Mouse (Mus musculus) neural tube, embryonic 13.5 days (tissue): ENCODE data around the gene Rsph1. TPM values are rescaled to one million over a fixed set of nuclear protein-coding genes. Genes with fewer than 3 reads are reported as not detected.
"Not testable (repeated sequence)": the region's sequence is repeated elsewhere in the genome, so short reads cannot be mapped to it uniquely, and the experiment has no call there.

ENCODE experiments used
- ATAC-seq: fragments of 200-750 bp; cut with Nextera tagmentation; 2 replicates; pipeline ENCODE4 v1.8.0; 2017; ENCODE audit warnings: low read depth, mild to moderate bottlenecking, moderate TSS enrichment, moderate library complexity
- H3K27ac ChIP-seq: fragments of 300-500 bp; sonication (generic); replicated peaks from 2 replicates; pipeline ENCODE4 v1.5.1; 2015; ENCODE audit warnings: moderate library complexity, mild to moderate bottlenecking, inconsistent platforms
- H3K27me3 ChIP-seq: fragments of 300-500 bp; sonication (generic); 2 replicates; pipeline ENCODE4 v1.6.1; 2015; ENCODE audit warnings: mild to moderate bottlenecking, inconsistent platforms
- H3K36me3 ChIP-seq: fragments of 300-500 bp; sonication (generic); 2 replicates; pipeline ENCODE4 v1.6.1; 2015; ENCODE audit warnings: mild to moderate bottlenecking, inconsistent platforms
- H3K4me1 ChIP-seq: fragments of 300-500 bp; sonication (generic); replicated peaks from 2 replicates; pipeline ENCODE4 v1.6.1; 2015; ENCODE audit warnings: inconsistent platforms
- H3K4me2 ChIP-seq: fragments of 300-500 bp; sonication (generic); 2 replicates; pipeline ENCODE4 v1.6.1; 2015; ENCODE audit warnings: inconsistent platforms, mild to moderate bottlenecking, moderate library complexity
- H3K4me3 ChIP-seq: fragments of 300-500 bp; sonication (generic); 2 replicates; pipeline ENCODE4 v1.5.1; 2015; ENCODE audit warnings: mild to moderate bottlenecking, inconsistent platforms
- H3K9ac ChIP-seq: fragments of 300-500 bp; sonication (generic); 2 replicates; pipeline ENCODE4 v1.6.1; 2015; ENCODE audit warnings: moderate library complexity, mild to moderate bottlenecking, inconsistent platforms
- H3K9me3 ChIP-seq: fragments of 300-500 bp; sonication (generic); 2 replicates; pipeline ENCODE4 v1.6.1; 2016; ENCODE audit warnings: inconsistent platforms
- WGBS: fragments of 180-500 bp; shearing (Covaris S2); methylation state at CpG from one replicate; pipeline ENCODE4 v1.1.7; 2015; 5-methylcytosine and 5-hydroxymethylcytosine counted together
- polyA plus RNA-seq: library from polyadenylated mRNA; unstranded; fragments of >200 nt; fragmentation: Nextera tagmentation; extraction: Ambion mirVana; gene quantifications from 2 replicates; pipeline ENCODE4 v1.2.1, GENCODE M21; 2015

Gene Rsph1
- polyA plus RNA-seq, 1 experiment from 2014 or later: 2.3 TPM

GRCm38 (mm10) chr17:31270736-31271135 is 6.4 kb downstream of the Rsph1 start:
- 78% methylated on average over 8 of the region's 8 CpGs for WGBS
- H3K4me1 ChIP-seq, H3K27me3 ChIP-seq, H3K9me3 ChIP-seq, H3K27ac ChIP-seq, H3K36me3 ChIP-seq, H3K9ac ChIP-seq, H3K4me2 ChIP-seq, H3K4me3 ChIP-seq, ATAC-seq: not testable (repeated sequence)

GRCm38 (mm10) chr17:31270246-31270645 is 6.9 kb downstream of the Rsph1 start:
- H3K4me1 ChIP-seq: no peaks in the 10 kb centered on the region
- no peaks in the 10 kb centered on the region for H3K36me3 ChIP-seq
- no peak overlapping the region for H3K4me3 ChIP-seq
- WGBS: 94% methylated on average over 4 of the region's 4 CpGs
- no peak for ATAC-seq
- no peak overlapping the region for H3K27ac ChIP-seq
- H3K27me3 ChIP-seq: no peaks in the 10 kb centered on the region
- H3K9me3 ChIP-seq: no peaks in the 10 kb centered on the region
- H3K9ac ChIP-seq: no peak overlapping the region
- no peak overlapping the region for H3K4me2 ChIP-seq

DNA sequence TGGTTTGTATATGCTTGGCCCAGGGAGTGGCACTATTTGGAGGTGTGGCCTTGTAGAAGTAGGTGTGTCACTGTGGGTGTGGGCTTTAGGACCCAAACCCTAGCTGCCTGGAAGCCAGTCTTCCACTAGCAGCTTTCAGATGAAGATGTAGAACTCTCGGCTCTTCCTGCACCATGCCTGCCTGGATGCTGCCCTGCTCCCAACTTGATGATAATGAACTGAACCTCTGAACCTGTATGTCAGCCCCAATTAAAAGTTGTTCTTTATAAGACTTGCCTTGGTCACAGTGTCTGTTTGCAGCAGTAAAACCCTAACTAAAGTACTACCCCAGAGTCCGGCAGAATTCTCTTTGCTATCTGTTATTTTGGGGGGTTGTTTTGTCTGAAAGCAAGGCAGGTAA is 7.4 kb downstream of the Rsph1 start:
- no peaks in the 10 kb centered on the region for H3K27me3 ChIP-seq
- no peak overlapping the region for H3K9ac ChIP-seq
- H3K4me2 ChIP-seq: no peak overlapping the region
- 92% methylated on average over 2 of the region's 2 CpGs for WGBS
- H3K4me1 ChIP-seq: no peaks in the 10 kb centered on the region
- no peak for ATAC-seq
- no peaks in the 10 kb centered on the region for H3K36me3 ChIP-seq
- no peak overlapping the region for H3K4me3 ChIP-seq
- no peaks in the 10 kb centered on the region for H3K9me3 ChIP-seq
- no peak overlapping the region for H3K27ac ChIP-seq

DNA sequence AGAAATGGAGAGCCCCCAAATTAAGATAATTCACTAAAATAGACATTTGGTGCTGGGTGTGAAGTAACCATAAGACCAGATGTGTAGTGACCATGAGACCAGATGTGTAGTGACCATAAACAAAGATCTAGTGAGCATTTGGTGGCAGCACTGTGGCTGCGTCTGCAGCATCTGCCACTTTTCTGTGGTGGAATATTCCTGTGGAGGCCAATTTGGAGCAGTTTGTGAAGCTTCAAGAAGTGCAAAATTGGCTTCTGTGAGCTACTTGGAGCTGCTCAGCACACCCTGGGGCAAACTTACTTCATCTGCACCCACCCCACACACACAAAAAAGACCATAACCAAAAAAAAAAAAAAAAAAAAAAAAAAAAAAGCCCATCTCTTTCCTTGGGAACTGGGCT is 9.2 kb downstream of the Rsph1 start:
- no peak overlapping the region for H3K27ac ChIP-seq
- ATAC-seq: no peak
- no peaks in the 10 kb centered on the region for H3K27me3 ChIP-seq
- H3K4me1 ChIP-seq: no peaks in the 10 kb centered on the region
- H3K4me2 ChIP-seq: no peak overlapping the region
- no peak overlapping the region for H3K9ac ChIP-seq
- no peaks in the 10 kb centered on the region for H3K9me3 ChIP-seq
- 83% methylated on average over 1 of the region's 1 CpGs for WGBS
- H3K36me3 ChIP-seq: no peaks in the 10 kb centered on the region
- no peak overlapping the region for H3K4me3 ChIP-seq

- no peak overlapping the region for H3K27ac ChIP-seq
- H3K27me3 ChIP-seq: no peaks in the 10 kb centered on the region
- no peaks in the 10 kb centered on the region for H3K9me3 ChIP-seq
- H3K4me2 ChIP-seq: no peak overlapping the region
- 87% methylated on average over 6 of the region's 6 CpGs for WGBS
- no peaks in the 10 kb centered on the region for H3K36me3 ChIP-seq
- no peak for ATAC-seq
- H3K4me1 ChIP-seq: no peaks in the 10 kb centered on the region
- H3K4me3 ChIP-seq: no peak overlapping the region
- H3K9ac ChIP-seq: no peak overlapping the region
These were observed 9.6 kb downstream of the Rsph1 start for GRCm38 (mm10) chr17:31267603-31268002.

GRCm38 (mm10) chr17:31267138-31267537 is 10.0 kb downstream of the Rsph1 start:
- Histone ChIP-seq H3K4me2 (no peak overlapping the region), H3K36me3 (no peaks in the 10 kb centered on the region), H3K9ac (no peak overlapping the region), H3K4me1 (no peaks in the 10 kb centered on the region), H3K27me3 (no peaks in the 10 kb centered on the region), H3K27ac (no peak overlapping the region), H3K4me3 (no peak overlapping the region), H3K9me3 (no peaks in the 10 kb centered on the region)
- no peak for ATAC-seq
- WGBS: 77% methylated on average over 4 of the region's 4 CpGs

DNA sequence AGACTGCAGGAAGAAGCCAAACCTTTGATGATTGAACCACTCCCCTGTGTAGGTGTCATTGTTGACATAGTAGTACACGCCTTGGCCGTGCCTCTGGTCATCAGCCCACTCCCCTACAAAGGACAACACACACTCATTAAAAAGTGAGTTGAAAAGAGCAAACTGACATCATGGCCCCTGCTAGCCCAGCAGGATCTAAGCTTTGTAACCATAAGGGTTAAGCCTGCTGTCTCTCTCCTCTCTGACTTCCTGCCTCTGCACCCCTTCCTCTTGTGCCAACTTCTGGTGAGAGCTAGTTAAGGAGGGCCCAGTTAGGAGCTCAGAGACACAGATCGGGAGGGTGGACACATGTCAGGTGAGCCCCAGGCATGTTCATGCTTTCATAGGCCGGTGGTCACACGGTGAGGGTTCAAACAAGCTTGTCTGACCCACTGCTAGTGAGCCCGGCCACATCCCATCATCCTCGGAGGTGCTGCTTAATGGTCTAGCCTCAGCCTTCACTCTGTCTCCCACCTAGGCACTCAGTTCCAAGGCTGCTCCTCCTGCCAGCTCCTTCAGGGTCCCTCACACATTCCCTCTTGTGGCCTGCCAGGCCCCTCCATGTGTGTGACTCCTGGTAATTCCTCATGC is 10.7 kb downstream of the Rsph1 start:
- Histone ChIP-seq H3K9ac (no peak overlapping the region), H3K36me3 (no peaks in the 10 kb centered on the region), H3K27ac (no peak overlapping the region), H3K4me2 (no peak overlapping the region), H3K27me3 (no peaks in the 10 kb centered on the region), H3K4me1 (no peaks in the 10 kb centered on the region), H3K4me3 (no peak overlapping the region), H3K9me3 (no peaks in the 10 kb centered on the region)
- no peak for ATAC-seq
- 88% methylated on average over 7 of the region's 7 CpGs for WGBS

- ATAC-seq: no peak
- H3K4me2 ChIP-seq: no peak overlapping the region
- no peaks in the 10 kb centered on the region for H3K4me1 ChIP-seq
- H3K27me3 ChIP-seq: no peaks in the 10 kb centered on the region
- H3K36me3 ChIP-seq: no peaks in the 10 kb centered on the region
- 91% methylated on average over 9 of the region's 9 CpGs for WGBS
- no peak overlapping the region for H3K9ac ChIP-seq
- H3K4me3 ChIP-seq: no peak overlapping the region
- no peaks in the 10 kb centered on the region for H3K9me3 ChIP-seq
- no peak overlapping the region for H3K27ac ChIP-seq
These were observed 11.4 kb downstream of the Rsph1 start for GRCm38 (mm10) chr17:31265831-31266230.

- Histone ChIP-seq H3K4me3 (no peak overlapping the region), H3K4me2 (no peak overlapping the region), H3K9ac (no peak overlapping the region), H3K36me3 (no peaks in the 10 kb centered on the region), H3K27me3 (no peaks in the 10 kb centered on the region), H3K9me3 (no peaks in the 10 kb centered on the region), H3K27ac (no peak overlapping the region), H3K4me1 (no peaks in the 10 kb centered on the region)
- 16% methylated on average over 3 of the region's 3 CpGs for WGBS
- ATAC-seq: no peak
These were observed 12.0 kb downstream of the Rsph1 start for GRCm38 (mm10) chr17:31265171-31265572.

DNA sequence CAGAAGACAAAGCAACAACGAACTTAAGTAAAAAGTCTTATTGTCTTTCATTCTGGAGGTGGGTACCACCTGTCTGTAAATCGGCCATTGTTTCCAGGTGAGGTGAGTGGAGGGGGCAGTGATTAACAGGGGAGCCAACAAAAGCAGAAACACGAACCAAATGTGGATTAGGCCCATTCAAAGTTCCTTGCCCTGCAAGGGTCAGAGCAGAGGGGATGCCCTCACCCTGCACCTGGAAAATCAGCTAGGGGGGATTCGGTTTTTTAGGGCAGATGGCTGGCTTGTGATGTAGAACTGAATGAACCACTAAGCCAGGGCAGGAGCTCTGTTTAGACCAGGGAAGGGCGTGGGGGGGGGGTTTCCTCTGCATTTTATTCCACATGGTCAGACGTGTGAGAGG is 12.8 kb downstream of the Rsph1 start:
- Histone ChIP-seq H3K4me3 (no peak overlapping the region), H3K36me3 (no peaks in the 10 kb centered on the region), H3K9me3 (no peaks in the 10 kb centered on the region), H3K4me2 (no peak overlapping the region), H3K27ac (no peak overlapping the region), H3K27me3 (no peaks in the 10 kb centered on the region), H3K4me1 (no peaks in the 10 kb centered on the region), H3K9ac (no peak overlapping the region)
- WGBS: 62% methylated on average over 6 of the region's 6 CpGs
- ATAC-seq: no peak

- 83% methylated on average over 5 of the region's 5 CpGs for WGBS
These were observed 13.4 kb downstream of the Rsph1 start for GRCm38 (mm10) chr17:31263770-31264169.

GRCm38 (mm10) chr17:31262715-31263114 is 14.5 kb downstream of the Rsph1 start:
- Histone ChIP-seq H3K9me3 (no peaks in the 10 kb centered on the region), H3K4me1 (no peaks in the 10 kb centered on the region), H3K4me3 (no peak overlapping the region), H3K27ac (no peak overlapping the region), H3K4me2 (no peak overlapping the region), H3K27me3 (no peaks in the 10 kb centered on the region), H3K9ac (no peak overlapping the region), H3K36me3 (no peaks in the 10 kb centered on the region)
- WGBS: 82% methylated on average over 5 of the region's 5 CpGs
- ATAC-seq: no peak

More at GRCm38 (mm10) chr17:31263770-31264169, 13.4 kb downstream of the Rsph1 start:
- Histone ChIP-seq H3K9me3 (no peaks in the 10 kb centered on the region), H3K4me3 (no peak overlapping the region), H3K4me1 (no peaks in the 10 kb centered on the region), H3K36me3 (no peaks in the 10 kb centered on the region), H3K27me3 (no peaks in the 10 kb centered on the region), H3K27ac (no peak overlapping the region), H3K9ac (no peak overlapping the region), H3K4me2 (no peak overlapping the region)
- no peak for ATAC-seq

GRCm38 (mm10) chr17:31261352-31261751 is 15.8 kb downstream of the Rsph1 start:
- ATAC-seq: no peak
- no peak overlapping the region for H3K27ac ChIP-seq
- 84% methylated on average over 6 of the region's 6 CpGs for WGBS
- no peaks in the 10 kb centered on the region for H3K4me1 ChIP-seq
- H3K4me2 ChIP-seq: no peak overlapping the region
- no peaks in the 10 kb centered on the region for H3K27me3 ChIP-seq
- no peaks in the 10 kb centered on the region for H3K9me3 ChIP-seq
- no peak overlapping the region for H3K4me3 ChIP-seq
- no peaks in the 10 kb centered on the region for H3K36me3 ChIP-seq
- H3K9ac ChIP-seq: no peak overlapping the region
